Mouse (Mus musculus) retina, adult 2 months (tissue): ENCODE measurements at regions not wholly inside any gene's neighbourhood (a gene's known extent, or its start where the extent isn't known, plus 50 kb on each side); places are given as distances from the start of the nearest gene placed in this dataset.
A peak's percentile ranks its signal among the peaks of the same experiment; 100 is the strongest.
"Not testable (repeated sequence)": the region's sequence is repeated elsewhere in the genome, so short reads cannot be mapped to it uniquely, and the experiment has no call there.

ENCODE experiments used
- DNase-seq: peaks from one replicate; pipeline ENCODE4 v3.0.0-alpha.2; 2012; ENCODE audit warnings: low read depth, low spot score

GRCm38 (mm10) chr14:84610476-84610875 lies 167.1 kb downstream of the Pcdh17 start:
- peak; percentile 8 for DNase-seq

GRCm38 (mm10) chr14:84612551-84612950 lies 169.2 kb downstream of the Pcdh17 start:
- DNase-seq, result no peak

- no peak for DNase-seq
These were observed 201.7 kb downstream of the Pcdh17 start for GRCm38 (mm10) chr14:84645026-84645425.

- no peak for DNase-seq
These were observed 202.7 kb downstream of the Pcdh17 start for GRCm38 (mm10) chr14:84645972-84646577.

GRCm38 (mm10) chr14:84659206-84659775 lies 215.9 kb downstream of the Pcdh17 start:
- DNase-seq, result no peak

GRCm38 (mm10) chr14:84667685-84668084 lies 224.3 kb downstream of the Pcdh17 start:
- DNase-seq, result not testable (repeated sequence)

- no peak for DNase-seq
These were observed 228.5 kb downstream of the Pcdh17 start for GRCm38 (mm10) chr14:84671678-84672472.

GRCm38 (mm10) chr14:84686848-84687247 lies 243.5 kb downstream of the Pcdh17 start:
- no peak for DNase-seq

GRCm38 (mm10) chr14:84690810-84691209 lies 247.4 kb downstream of the Pcdh17 start:
- no peak for DNase-seq
